In genomic region chr11:101881185-101881584, GRCm38 (mm10) we compare ENCODE assay signal across 10 mouse cellular contexts. TPM values are rescaled to one million over a fixed set of nuclear protein-coding genes. Genes with fewer than 3 reads are reported as not detected.
A peak's percentile ranks its signal among the peaks of the same experiment; 100 is the strongest.
DNase-seq lines count a peak whose midpoint lies in the region; ATAC-seq and TF ChIP-seq lines count a peak whose summit lies in the region.
"Had no signal": no experiment of that assay in that cellular context is flagged by ENCODE, and none has a peak within 500 bp of the region (broad histone marks: within the 10 kb centered on the region; RNA-seq: fewer than 3 reads in every experiment).

No protein-coding gene starts in this region.

- H3K9me3 ChIP-seq in forebrain, embryonic 10.5 days: no peaks in the 10 kb centered on the region
- H3K9me3 ChIP-seq in forebrain, embryonic 11.5 days (ENCODE audit: control insufficient read depth, low read length): no peaks in the 10 kb centered on the region
- no peaks in the 10 kb centered on the region for H3K9me3 ChIP-seq in kidney, postnatal 0 days (replicated peaks; ENCODE audit: low read length)
- no peaks in the 10 kb centered on the region for H3K9me3 ChIP-seq in hindbrain, embryonic 14.5 days (ENCODE audit: control insufficient read depth, low read length)
- H3K9me3 ChIP-seq in midbrain, embryonic 16.5 days (replicated peaks; ENCODE audit: control insufficient read depth, low read length, poor library complexity, severe bottlenecking): no peaks in the 10 kb centered on the region

- no peaks in the 10 kb centered on the region for H3K36me3 ChIP-seq in forebrain, embryonic 10.5 days (replicated peaks)
- no peaks in the 10 kb centered on the region for H3K36me3 ChIP-seq in forebrain, embryonic 11.5 days (ENCODE audit: control insufficient read depth, insufficient read depth, low read length)
- H3K36me3 ChIP-seq in kidney, postnatal 0 days (ENCODE audit: insufficient read depth, low read length): no peaks in the 10 kb centered on the region
- H3K36me3 ChIP-seq in hindbrain, embryonic 14.5 days (replicated peaks; ENCODE audit: control insufficient read depth, insufficient read depth): no peaks in the 10 kb centered on the region
- H3K36me3 ChIP-seq in midbrain, embryonic 16.5 days (ENCODE audit: control insufficient read depth, insufficient read depth, low read length): no peaks in the 10 kb centered on the region

- DNase-seq in forebrain, embryonic 10.5 days (ENCODE audit: extremely low spot score, low spot score): no peak
- no peak for DNase-seq in forebrain, embryonic 11.5 days (ENCODE audit: low spot score)
- peak; percentile 32 for DNase-seq in kidney, postnatal 0 days (ENCODE audit: low spot score)
- no peak for DNase-seq in kidney, adult 8-10 months
- DNase-seq in hindbrain, embryonic 14.5 days (ENCODE audit: low spot score): no peak
- DNase-seq in embryo, embryonic 10 days (ENCODE audit: low spot score): no peak
- DNase-seq in adrenal gland, postnatal 25 days: no peak
- DNase-seq: forebrain, postnatal 0 days had no signal

- ATAC-seq in forebrain, embryonic 11.5 days (replicated peaks; ENCODE audit: low FRiP score): no peak
- ATAC-seq in kidney, postnatal 0 days (replicated peaks; ENCODE audit: low FRiP score, low read depth): no peak
- ATAC-seq in hindbrain, embryonic 14.5 days (ENCODE audit: low FRiP score): no peak
- ATAC-seq in midbrain, embryonic 16.5 days: no peak

- H3K27me3 ChIP-seq in forebrain, embryonic 10.5 days (ENCODE audit: poor library complexity, severe bottlenecking): peaks cover 62% of the 10 kb centered on the region
- H3K27me3 ChIP-seq in forebrain, embryonic 11.5 days (ENCODE audit: control insufficient read depth, insufficient read depth, low read length): no peaks in the 10 kb centered on the region; the same call in 1 of the 2 replicates
- 0 out of 2 replicates have a peak, but pooled peaks cover 4% of the 10 kb centered on the region for H3K27me3 ChIP-seq in kidney, postnatal 0 days (ENCODE audit: insufficient read depth, low read length)
- no peaks in the 10 kb centered on the region for H3K27me3 ChIP-seq in hindbrain, embryonic 14.5 days (ENCODE audit: control insufficient read depth, insufficient read depth, low read length)
- no peaks in the 10 kb centered on the region for H3K27me3 ChIP-seq in midbrain, embryonic 16.5 days (ENCODE audit: control insufficient read depth, insufficient read depth, low read depth, low read length)

- H3K4me2 ChIP-seq in forebrain, embryonic 11.5 days (ENCODE audit: low read depth, low read length, severe bottlenecking): no peak overlapping the region
- peak overlapping the region; percentile 42 for H3K4me2 ChIP-seq in kidney, postnatal 0 days (ENCODE audit: low read length)
- peak overlapping the region; percentile 40 for H3K4me2 ChIP-seq in hindbrain, embryonic 14.5 days (replicated peaks)
- H3K4me2 ChIP-seq in midbrain, embryonic 16.5 days (ENCODE audit: low read length): peak overlapping the region; percentile 47

- peaks cover 55% of the 10 kb centered on the region for H3K4me1 ChIP-seq in forebrain, embryonic 10.5 days
- H3K4me1 ChIP-seq in forebrain, embryonic 11.5 days (replicated peaks; ENCODE audit: control insufficient read depth, insufficient read depth, low read length): peaks cover 9% of the 10 kb centered on the region
- peaks cover 26% of the 10 kb centered on the region for H3K4me1 ChIP-seq in kidney, postnatal 0 days (replicated peaks; ENCODE audit: insufficient read depth, low read length)
- H3K4me1 ChIP-seq in hindbrain, embryonic 14.5 days (replicated peaks; ENCODE audit: control insufficient read depth, insufficient read depth, low read length): peaks cover 9% of the 10 kb centered on the region
- peaks cover 10% of the 10 kb centered on the region; the same call in 1 of the 2 replicates for H3K4me1 ChIP-seq in midbrain, embryonic 16.5 days (ENCODE audit: control insufficient read depth, insufficient read depth, low read length)

- peak overlapping the region; percentile 79; the same call in 1 of the 2 replicates for H3K27ac ChIP-seq in forebrain, embryonic 10.5 days
- H3K27ac ChIP-seq in forebrain, embryonic 11.5 days (ENCODE audit: low read depth, low read length): no peak overlapping the region
- H3K27ac ChIP-seq in kidney, postnatal 0 days: peak overlapping the region; percentile 71; the same call in 1 of the 2 replicates
- no peak overlapping the region for H3K27ac ChIP-seq in hindbrain, embryonic 14.5 days
- H3K27ac ChIP-seq in midbrain, embryonic 16.5 days (ENCODE audit: low read length): no peak overlapping the region

- 66% methylated on average over 7 of the region's 7 CpGs for WGBS in forebrain, embryonic 10.5 days
- 60% methylated on average over 7 of the region's 7 CpGs for WGBS in forebrain, embryonic 11.5 days
- WGBS in kidney, postnatal 0 days: 35% methylated on average over 7 of the region's 7 CpGs
- WGBS in hindbrain, embryonic 14.5 days: 70% methylated on average over 7 of the region's 7 CpGs
- 67% methylated on average over 7 of the region's 7 CpGs for WGBS in midbrain, embryonic 16.5 days

- peak overlapping the region; percentile 49 for H3K4me3 ChIP-seq in forebrain, embryonic 10.5 days
- H3K4me3 ChIP-seq in forebrain, embryonic 11.5 days (ENCODE audit: low read depth, low read length): no peak overlapping the region
- no peak overlapping the region for H3K4me3 ChIP-seq in kidney, postnatal 0 days (replicated peaks; ENCODE audit: low read depth, low read length)
- no peak overlapping the region for H3K4me3 ChIP-seq in hindbrain, embryonic 14.5 days (replicated peaks; ENCODE audit: low read length)
- H3K4me3 ChIP-seq in midbrain, embryonic 16.5 days (ENCODE audit: low read depth, low read length): no peak overlapping the region

- H3K9ac ChIP-seq in forebrain, embryonic 11.5 days (ENCODE audit: low read length): no peak overlapping the region
- no peak overlapping the region for H3K9ac ChIP-seq in kidney, postnatal 0 days (ENCODE audit: low read depth, low read length)
- H3K9ac ChIP-seq in hindbrain, embryonic 14.5 days: 0 out of 2 replicates have a peak overlapping the region, but pooled peaks have one; percentile 17
- no peak overlapping the region for H3K9ac ChIP-seq in midbrain, embryonic 16.5 days (ENCODE audit: low read depth, low read length)
- H3K9ac ChIP-seq: forebrain, postnatal 0 days had no signal

- TF ChIP-seq CTCF in kidney, postnatal 0 days (IDR thresholded peaks at IDR 0.05; ENCODE audit: low read depth): no peak

RNA-seq across cellular contexts. Expression of gene Meox1, which starts 13.0 kb away (rescaled TPM):
- polyA plus RNA-seq in forebrain, embryonic 10.5 days (2016; fragmentation: Nextera tagmentation; extraction: Ambion mirVana): 0.86 and 0.97 TPM in 2 replicates
- 0.21 TPM in 1 of 2 replicates, not detected in the other for polyA plus RNA-seq in forebrain, embryonic 11.5 days (2014; fragmentation: Nextera tagmentation; extraction: Ambion mirVana)
- 13.9 and 14.3 TPM in 2 replicates for polyA plus RNA-seq in kidney, postnatal 0 days (2015; fragmentation: Nextera tagmentation; extraction: Ambion mirVana)
- polyA plus RNA-seq in hindbrain, embryonic 14.5 days (2014; fragmentation: Nextera tagmentation; extraction: Ambion mirVana): 0.63 and 0.90 TPM in 2 replicates
- 0.80 and 0.89 TPM in 2 replicates for polyA plus RNA-seq in midbrain, embryonic 16.5 days (2015; fragmentation: Nextera tagmentation; extraction: Ambion mirVana)
- 4.5 and 5.0 TPM in 2 replicates for total RNA-seq in adrenal gland, postnatal 25 days (2021)
- total RNA-seq: megakaryocyte progenitor cell, adult 5-6 weeks had no signal

Comparison
In these comparisons a context has a peak if more than half of its experiments do, and no peak if none do; other contexts are left out.
1. H3K27ac ChIP-seq: peak in forebrain, embryonic 10.5 days (single experiment) and kidney, postnatal 0 days (single experiment); none in forebrain, embryonic 11.5 days (single experiment), hindbrain, embryonic 14.5 days (single experiment) and midbrain, embryonic 16.5 days (single experiment).